Mouse (Mus musculus): Measurements from ENCODE around the gene Krt78. TPM values are rescaled to one million over a fixed set of nuclear protein-coding genes. Genes with fewer than 3 reads are reported as not detected.

The Krt78 gene
- total RNA-seq, 2 experiments from 2014 or later, result not detected

Other genes with a start within 250 kb of the Krt78 start
- not detected in 2 replicates for gene Krt5, start 241.4 kb downstream of the Krt78 start, total RNA-seq (2015)
- not detected in 2 replicates for gene Krt5, start 241.4 kb downstream of the Krt78 start, total RNA-seq (2017)
- gene Krt71, start 211.2 kb downstream of the Krt78 start, total RNA-seq (2015), result not detected in 2 replicates
- gene Krt71, start 211.2 kb downstream of the Krt78 start, total RNA-seq (2017), result not detected in 2 replicates
- gene Krt72, start 167.8 kb downstream of the Krt78 start, total RNA-seq (2015), result not detected in 2 replicates
- gene Krt72, start 167.8 kb downstream of the Krt78 start, total RNA-seq (2017), result not detected in 2 replicates
- gene Krt73, start 151.9 kb downstream of the Krt78 start, total RNA-seq (2015), result not detected in 2 replicates
- not detected in 2 replicates for gene Krt73, start 151.9 kb downstream of the Krt78 start, total RNA-seq (2017)
- not detected in 2 replicates for gene Krt2, start 136.1 kb downstream of the Krt78 start, total RNA-seq (2015)
- not detected in 2 replicates for gene Krt2, start 136.1 kb downstream of the Krt78 start, total RNA-seq (2017)
- gene Krt1, start 103.5 kb downstream of the Krt78 start, total RNA-seq (2015), result not detected in 2 replicates
- gene Krt1, start 103.5 kb downstream of the Krt78 start, total RNA-seq (2017), result not detected in 2 replicates
- gene Krt77, start 84.6 kb downstream of the Krt78 start, total RNA-seq (2015), result not detected in 2 replicates
- gene Krt77, start 84.6 kb downstream of the Krt78 start, total RNA-seq (2017), result 0.11 TPM in 1 of 2 replicates, not detected in the other
- gene Krt76, start 61.4 kb downstream of the Krt78 start, total RNA-seq (2015), result not detected in 2 replicates
- not detected in 2 replicates for gene Krt76, start 61.4 kb downstream of the Krt78 start, total RNA-seq (2017)
- not detected in 2 replicates for gene Krt4, start 29.6 kb downstream of the Krt78 start, total RNA-seq (2015)
- not detected in 2 replicates for gene Krt4, start 29.6 kb downstream of the Krt78 start, total RNA-seq (2017)
- not detected in 2 replicates for gene Krt79, start 14.0 kb downstream of the Krt78 start, total RNA-seq (2015)
- gene Krt79, start 14.0 kb downstream of the Krt78 start, total RNA-seq (2017), result not detected in 2 replicates
- not detected in 2 replicates for gene Krt8, start 50.2 kb upstream of the Krt78 start, total RNA-seq (2015)
- not detected in 2 replicates for gene Krt8, start 50.2 kb upstream of the Krt78 start, total RNA-seq (2017)
- gene Krt18, start 73.9 kb upstream of the Krt78 start, total RNA-seq (2015), result 0.22 and 0.23 TPM in 2 replicates
- 0.89 and 1.7 TPM in 2 replicates for gene Krt18, start 73.9 kb upstream of the Krt78 start, total RNA-seq (2017)
- 78.2 and 82.3 TPM in 2 replicates for gene Eif4b, start 119.5 kb upstream of the Krt78 start, total RNA-seq (2015)
- gene Eif4b, start 119.5 kb upstream of the Krt78 start, total RNA-seq (2017), result 199 and 204 TPM in 2 replicates
- gene Tns2, start 146.1 kb upstream of the Krt78 start, total RNA-seq (2015), result 0.32 and 1.9 TPM in 2 replicates
- 0.07 TPM in 1 of 2 replicates, not detected in the other for gene Tns2, start 146.1 kb upstream of the Krt78 start, total RNA-seq (2017)
- 6.1 and 7.5 TPM in 2 replicates for gene Spryd3, start 181.9 kb upstream of the Krt78 start, total RNA-seq (2015)
- 20.6 and 22.6 TPM in 2 replicates for gene Spryd3, start 181.9 kb upstream of the Krt78 start, total RNA-seq (2017)
- 1.3 TPM in 1 of 2 replicates, not detected in the other for gene Igfbp6, start 190.1 kb upstream of the Krt78 start, total RNA-seq (2015)
- not detected in 2 replicates for gene Igfbp6, start 190.1 kb upstream of the Krt78 start, total RNA-seq (2017)
- gene Soat2, start 196.2 kb upstream of the Krt78 start, total RNA-seq (2015), result 0.78 and 0.82 TPM in 2 replicates
- 0.89 and 1.1 TPM in 2 replicates for gene Soat2, start 196.2 kb upstream of the Krt78 start, total RNA-seq (2017)
- 27.7 and 38.0 TPM in 2 replicates for gene Zfp740, start 249.0 kb upstream of the Krt78 start, total RNA-seq (2015)
- 39.9 and 48.4 TPM in 2 replicates for gene Zfp740, start 249.0 kb upstream of the Krt78 start, total RNA-seq (2017)

Measured in megakaryocyte, adult 5-6 weeks (primary cell).